Mouse (Mus musculus): ENCODE measurements at regions not wholly inside any gene's neighbourhood (a gene's known extent, or its start where the extent isn't known, plus 50 kb on each side); places are given as distances from the start of the nearest gene placed in this dataset.
"Not testable (repeated sequence)": the region's sequence is repeated elsewhere in the genome, so short reads cannot be mapped to it uniquely, and the experiment has no call there.

- intact Hi-C loops (cut with DNase I); DNase-seq (ENCODE audit: low spot score in 2 of 2): not testable (repeated sequence)
Measured at GRCm38 (mm10) chr3:72552597-72552996, 415.1 kb downstream of the Sis start.

GRCm38 (mm10) chr3:72534010-72534409 lies 433.7 kb downstream of the Sis start:
- no peak for DNase-seq (ENCODE audit: low spot score in 2 of 2)
- intact Hi-C loops (cut with DNase I) = no loop called here

- intact Hi-C loops (cut with DNase I); DNase-seq (ENCODE audit: low spot score in 2 of 2): not testable (repeated sequence)
Measured at GRCm38 (mm10) chr3:72525771-72526170, 441.9 kb downstream of the Sis start.

DNA sequence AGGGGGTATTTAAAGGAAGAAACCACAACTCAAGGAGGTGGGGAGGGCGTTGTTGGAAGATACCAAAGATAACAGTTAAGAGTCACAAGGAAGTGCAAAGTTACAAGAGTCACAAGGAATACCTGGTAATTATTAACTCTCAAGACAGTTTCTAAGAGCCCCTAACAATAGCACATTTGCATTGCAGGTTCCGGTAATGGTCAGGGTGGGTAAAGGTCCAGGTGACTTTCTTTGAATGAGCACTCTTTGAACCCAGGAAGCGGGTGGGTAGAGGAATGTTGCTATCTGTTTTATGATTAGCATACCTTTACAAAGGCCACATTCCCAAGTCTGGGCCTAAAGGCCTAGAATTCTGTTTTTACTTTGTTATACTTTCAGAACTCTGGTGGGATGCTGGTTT lies 449.8 kb downstream of the Sis start:
- intact Hi-C loops (cut with DNase I); DNase-seq (ENCODE audit: low spot score in 2 of 2): not testable (repeated sequence)

DNA sequence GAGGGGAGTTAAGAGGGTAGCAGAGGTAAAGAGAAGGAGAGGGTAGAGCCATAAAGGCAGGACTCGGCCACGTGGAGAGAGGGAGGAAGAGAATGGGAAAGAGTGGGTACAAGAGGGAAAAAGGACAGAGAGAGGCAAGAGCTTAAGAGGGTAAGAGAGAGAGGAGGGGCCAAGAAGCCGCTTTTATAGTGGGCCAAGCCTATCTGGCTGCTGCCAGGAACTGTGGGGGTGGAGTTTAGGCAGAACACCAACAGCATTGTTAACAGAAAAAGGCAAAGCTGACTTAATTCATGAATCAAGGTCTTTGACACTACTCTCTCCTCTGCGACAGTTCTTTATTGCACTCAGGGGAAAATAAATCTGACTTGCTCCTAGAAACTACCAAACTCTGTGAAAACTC lies 463.4 kb downstream of the Sis start:
- DNase-seq (ENCODE audit: low spot score in 2 of 2) = peak in 1 of 2 experiments; percentile 1
- intact Hi-C loops (cut with DNase I) = no loop called here

DNA sequence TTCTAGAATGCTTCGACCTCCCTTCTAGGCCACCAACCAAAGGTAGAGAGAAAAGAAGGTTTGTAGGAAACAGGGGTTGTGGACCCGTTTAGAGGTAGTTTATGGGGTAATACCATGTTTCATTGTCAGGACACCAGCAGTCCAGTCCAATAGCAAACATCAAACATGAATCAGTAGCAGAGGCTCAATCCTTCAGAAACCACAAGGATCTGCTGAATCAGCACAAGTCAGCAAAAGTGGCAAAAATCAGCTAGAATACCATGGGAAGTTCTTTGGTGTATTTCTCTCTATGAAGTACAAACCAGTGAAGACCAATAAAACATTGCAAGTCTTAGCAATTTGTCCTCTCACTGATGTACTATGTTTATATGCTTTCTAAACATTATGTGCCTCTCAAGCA lies 465.9 kb downstream of the Sis start:
- no peak for DNase-seq (ENCODE audit: low spot score in 2 of 2)
- intact Hi-C loops (cut with DNase I) = no loop called here

- intact Hi-C loops (cut with DNase I) = no loop called here
- DNase-seq (ENCODE audit: low spot score in 2 of 2) = no peak
Measured at GRCm38 (mm10) chr3:72455326-72455725, 512.3 kb downstream of the Sis start.
